Mouse (Mus musculus) ovary, postnatal 36 days (tissue): Measurements from ENCODE around the gene Mthfd1l.

Experiments used
- DNase-seq: peaks from one replicate; pipeline ENCODE4 v3.0.0; 2022; ENCODE audit warnings: low spot score, mixed read lengths

The Mthfd1l gene

DNA sequence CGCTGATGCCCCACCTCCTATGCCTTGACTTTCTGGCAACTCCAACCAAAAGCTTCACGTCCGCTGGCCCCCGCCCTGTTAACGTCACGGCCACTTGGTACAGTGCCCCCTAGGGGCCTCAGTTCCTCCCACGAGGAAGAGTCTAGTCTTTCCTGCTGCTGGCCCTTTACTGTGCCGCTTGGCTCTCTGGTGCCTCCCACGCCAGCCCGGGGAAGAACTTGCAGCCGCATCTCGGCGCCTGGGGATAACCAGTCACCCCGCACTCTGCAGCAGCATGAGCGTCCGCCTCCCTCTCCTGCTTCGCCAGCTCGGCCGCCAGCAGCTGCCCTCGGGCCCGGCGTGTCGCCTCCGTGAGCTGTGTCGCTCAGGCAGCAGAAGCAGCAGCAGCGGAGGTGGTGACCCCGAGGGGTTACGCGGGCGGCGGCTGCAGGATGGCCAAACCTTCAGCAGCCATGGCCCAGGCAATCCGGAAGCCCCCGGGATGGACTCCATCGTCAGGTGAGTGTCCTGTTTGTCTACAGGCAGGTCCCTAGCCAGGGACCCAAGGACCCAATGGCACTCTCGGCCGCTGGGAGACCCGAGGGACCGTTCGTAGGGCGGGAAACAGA lies at the start of gene Mthfd1l:
Mthfd1l (plus strand) TSS at position 138 of the 608 bp plus-strand sequence.
- DNase-seq, result peak; percentile 83

DNA sequence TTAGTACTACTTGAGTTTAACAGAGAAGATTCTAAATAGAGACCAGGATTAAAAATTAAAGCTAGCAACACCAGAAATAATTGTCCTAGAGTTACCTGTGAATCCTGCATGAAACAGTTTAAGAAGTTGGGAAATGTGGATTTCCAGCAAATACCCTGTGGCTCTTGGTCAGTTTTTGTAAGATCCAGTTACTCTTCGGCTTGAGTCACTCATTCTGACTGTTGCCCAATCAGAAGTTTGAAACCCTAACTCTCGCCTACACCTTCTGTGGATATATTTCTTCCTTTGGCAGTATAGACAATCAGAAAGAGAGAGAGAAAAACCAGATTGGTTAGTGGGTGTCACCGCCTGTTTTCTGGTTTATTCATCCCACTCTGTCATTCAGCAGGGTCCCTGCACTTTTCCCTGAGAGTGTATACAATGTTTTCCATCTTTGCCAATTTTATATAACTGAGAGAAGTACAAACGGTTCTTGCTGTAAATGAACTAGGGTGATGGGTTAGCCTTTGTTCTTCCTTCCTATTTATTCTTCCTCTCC lies 44.8 kb upstream of the Mthfd1l start:
- no peak for DNase-seq

GRCm38 (mm10) chr10:3931831-3932230 lies 41.1 kb upstream of the Mthfd1l start:
- no peak for DNase-seq

GRCm38 (mm10) chr10:3933311-3933940 lies 39.5 kb upstream of the Mthfd1l start:
- DNase-seq, result no peak

DNA sequence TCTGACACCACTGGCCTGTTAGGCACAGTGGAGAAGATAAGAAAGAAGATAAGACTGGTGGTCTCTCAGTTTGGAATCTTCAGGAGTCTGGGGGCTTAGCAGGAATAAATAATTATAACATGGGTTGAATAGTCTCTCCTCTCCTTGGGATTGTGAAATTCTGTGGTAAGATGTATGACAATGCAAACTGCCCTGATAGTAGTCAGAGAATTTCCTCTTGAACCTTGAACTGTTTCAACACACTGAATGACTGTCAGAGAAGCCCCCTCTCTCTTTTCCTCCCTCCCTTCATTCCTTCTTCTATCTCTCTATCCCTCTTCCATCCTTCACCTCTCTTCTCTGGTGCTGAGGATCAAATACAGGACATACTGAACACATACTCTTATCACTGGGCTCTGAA lies 36.1 kb upstream of the Mthfd1l start:
- no peak for DNase-seq

GRCm38 (mm10) chr10:3939895-3940595 lies 32.9 kb upstream of the Mthfd1l start:
- no peak for DNase-seq

GRCm38 (mm10) chr10:3940596-3940975 lies 32.3 kb upstream of the Mthfd1l start:
- DNase-seq, result no peak

GRCm38 (mm10) chr10:3941054-3941757 lies 31.7 kb upstream of the Mthfd1l start:
- peak; percentile 25 for DNase-seq

DNA sequence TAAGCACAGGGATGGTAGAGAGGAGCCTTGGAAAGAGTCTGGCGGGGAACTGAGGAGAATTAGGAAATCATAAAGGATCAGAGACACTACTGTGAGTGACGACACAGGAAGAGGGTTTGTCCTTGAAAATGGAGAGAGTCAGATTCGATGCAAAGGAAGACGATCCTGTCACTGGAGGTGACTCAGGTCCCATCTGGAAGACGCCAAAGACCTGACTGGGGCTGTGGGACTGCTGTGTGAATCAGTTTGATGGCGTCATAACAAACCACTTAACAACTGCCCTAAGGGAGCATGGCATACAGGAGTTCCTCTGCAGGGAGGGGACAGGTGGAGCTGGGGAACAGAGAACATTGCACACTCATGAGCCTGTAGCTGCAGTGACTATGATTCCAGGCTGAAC lies 30.6 kb upstream of the Mthfd1l start:
- no peak for DNase-seq

DNA sequence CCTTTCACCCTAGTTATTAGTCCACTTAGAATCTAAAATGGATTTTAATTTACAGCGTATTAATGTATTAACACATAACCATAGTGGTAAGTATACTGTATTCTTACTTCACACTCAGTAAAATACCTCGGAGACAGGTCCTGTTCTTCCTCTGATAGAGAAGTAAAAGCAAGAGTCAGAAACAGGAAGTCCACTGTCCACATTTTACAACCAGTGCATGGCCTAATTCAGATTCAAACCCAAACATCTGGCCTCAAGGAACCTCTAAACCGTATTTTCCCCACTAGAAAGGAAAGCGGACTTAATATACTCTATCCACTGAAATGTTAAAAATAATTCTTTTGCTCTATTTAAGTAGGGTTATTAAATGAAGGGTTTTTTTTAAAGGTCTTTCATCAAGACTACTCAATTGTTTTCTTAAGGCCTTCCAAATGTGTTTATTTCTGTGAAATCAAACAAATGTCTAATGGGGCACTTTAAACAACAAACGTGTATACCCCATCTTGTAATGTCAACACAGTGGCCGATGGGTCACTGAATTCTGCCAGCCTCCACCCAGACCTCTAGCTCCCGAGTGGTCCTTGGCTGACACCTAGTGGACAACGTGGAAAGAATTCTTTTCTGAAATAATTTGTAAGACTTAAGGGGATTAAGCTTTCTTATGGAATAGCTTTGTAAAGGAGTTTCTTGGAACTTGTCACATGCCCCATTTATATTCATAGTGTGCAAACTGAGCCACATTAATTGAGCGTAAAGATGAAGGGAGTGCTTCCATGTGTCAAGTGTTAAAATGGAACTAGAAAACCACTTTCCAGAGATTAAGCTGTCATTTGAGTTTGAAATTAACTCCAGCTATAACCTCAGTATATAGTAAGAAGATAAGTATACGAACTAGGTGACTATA lies 29.2 kb upstream of the Mthfd1l start:
- DNase-seq, result peak; percentile 47

GRCm38 (mm10) chr10:3946871-3947270 lies 26.0 kb upstream of the Mthfd1l start:
- no peak for DNase-seq

GRCm38 (mm10) chr10:3947346-3947745 lies 25.6 kb upstream of the Mthfd1l start:
- DNase-seq, result no peak

DNA sequence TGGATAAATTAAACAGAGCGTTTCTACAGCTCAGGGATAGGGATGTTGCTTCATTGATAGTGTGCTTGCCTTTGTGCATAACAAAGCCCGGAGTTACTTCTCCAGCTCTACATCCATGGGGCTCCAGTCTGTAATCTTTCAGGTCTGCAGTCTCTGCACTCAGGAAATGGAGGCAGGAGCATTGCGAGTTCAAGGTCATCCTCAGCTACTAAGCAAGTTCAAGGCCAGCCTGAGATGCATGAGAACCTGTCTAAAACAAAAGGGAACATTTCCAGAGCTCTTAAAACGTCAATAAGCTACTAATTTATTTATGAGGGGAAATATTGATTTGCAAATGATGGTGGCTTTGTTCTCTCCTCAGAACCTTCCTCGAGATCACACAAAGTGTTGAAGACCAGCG lies 23.6 kb upstream of the Mthfd1l start:
- no peak for DNase-seq

DNA sequence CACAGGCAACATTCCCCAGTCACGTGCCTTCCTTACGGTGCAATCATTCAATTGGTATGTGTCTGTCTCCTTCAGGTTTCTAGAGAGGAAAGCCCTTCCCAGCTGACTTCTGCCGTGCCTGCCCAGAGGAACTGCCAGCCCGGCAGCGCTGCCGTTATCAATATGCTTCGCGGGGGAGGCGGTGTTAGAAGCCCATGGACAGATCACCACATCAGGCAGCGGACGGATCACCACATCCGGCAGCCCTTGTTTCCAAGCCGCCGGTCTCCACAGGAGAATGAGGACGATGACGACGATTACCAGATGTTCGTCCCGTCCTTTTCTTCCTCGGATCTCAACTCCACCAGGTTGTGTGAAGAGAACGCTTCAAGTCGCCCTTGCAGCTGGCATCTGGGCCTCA lies 16.4 kb upstream of the Mthfd1l start:
- DNase-seq, result no peak

- DNase-seq, result no peak
These were observed 14.3 kb upstream of the Mthfd1l start for GRCm38 (mm10) chr10:3958591-3958990.

DNA sequence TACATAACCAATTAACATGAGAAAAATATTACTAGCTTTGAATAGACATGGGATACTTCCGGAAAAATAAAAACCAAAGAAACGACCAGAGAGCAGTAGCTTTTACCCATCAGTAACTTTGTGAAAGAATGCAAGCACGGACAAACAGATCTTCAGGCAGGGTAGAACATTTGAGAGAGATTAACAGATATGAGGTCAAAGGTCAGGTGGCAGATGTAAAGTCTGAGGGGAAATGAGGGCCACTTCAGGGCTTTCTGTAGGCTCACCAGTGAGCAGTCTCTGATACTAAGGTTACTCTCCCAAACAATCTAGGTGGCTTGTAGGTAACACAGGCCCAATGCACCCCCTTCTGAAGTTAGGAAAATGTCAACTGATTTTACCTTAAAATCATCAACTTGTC lies 3.9 kb upstream of the Mthfd1l start:
- no peak for DNase-seq

GRCm38 (mm10) chr10:3972237-3972636 lies 681 bp upstream of the Mthfd1l start:
- no peak for DNase-seq

DNA sequence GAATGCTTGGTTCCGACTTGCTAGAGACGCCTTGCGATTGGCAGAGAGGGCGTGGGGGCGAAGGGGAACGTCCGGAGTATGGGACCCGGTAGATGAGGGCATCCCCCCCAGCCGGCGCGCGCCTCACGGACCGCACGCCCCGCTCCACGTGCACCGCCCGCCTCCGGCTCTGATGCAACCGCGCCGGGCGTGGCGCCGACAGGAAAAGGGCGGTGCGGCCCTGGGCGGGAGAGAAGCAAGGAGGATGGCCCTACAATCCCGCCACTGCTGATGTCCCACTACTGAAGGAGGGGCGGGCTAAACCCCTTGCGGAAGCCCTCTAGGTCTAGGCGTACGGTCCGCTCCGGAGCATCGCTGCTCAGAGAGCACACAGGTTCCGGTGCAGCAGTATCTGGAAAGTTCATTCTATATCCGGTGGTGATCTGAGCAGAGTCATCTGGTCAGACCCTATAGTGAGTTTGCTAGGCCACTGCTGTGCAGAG lies 712 bp downstream of the Mthfd1l start:
- DNase-seq, result peak; percentile 88

GRCm38 (mm10) chr10:3974380-3974779 lies 1.5 kb downstream of the Mthfd1l start:
- no peak for DNase-seq

GRCm38 (mm10) chr10:3975898-3976622 lies 3.1 kb downstream of the Mthfd1l start:
- DNase-seq, result no peak

- no peak for DNase-seq
These were observed 3.7 kb downstream of the Mthfd1l start for GRCm38 (mm10) chr10:3976623-3977010.
